Mouse (Mus musculus): ENCODE measurements around the gene Olfr1436.

DNA sequence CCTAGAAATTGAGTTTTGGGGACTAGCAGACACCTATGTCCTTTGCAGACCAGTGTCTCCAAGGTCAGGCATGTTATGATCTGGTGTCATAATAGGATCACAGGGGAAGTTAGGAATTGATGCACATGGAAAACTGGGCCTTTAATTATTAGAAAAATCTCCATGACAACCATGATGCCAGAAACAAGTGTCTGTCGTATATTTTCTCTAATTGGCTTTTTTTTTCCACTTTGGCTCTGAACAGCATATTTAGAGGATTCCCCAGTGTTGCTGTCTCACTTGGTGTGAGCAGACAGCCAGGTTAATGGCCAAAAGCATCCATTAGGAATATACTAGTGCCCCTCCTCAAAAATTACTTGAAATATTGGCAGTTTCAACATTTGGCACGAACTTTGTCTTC, 19.4 kb downstream of the Olfr1436 start, which contains the start of gene Olfr1434:
- no peak for TF ChIP-seq CTCF (IDR thresholded peaks at IDR 0.05; ENCODE audit: extremely low read depth, insufficient read depth, low read length)
- no peak for TF ChIP-seq POLR2A (IDR thresholded peaks at IDR 0.05; ENCODE audit: extremely low read depth, insufficient read depth, low read length)
